Mouse (Mus musculus) layer of hippocampus, postnatal 36 days (tissue): ENCODE measurements around the gene Slc7a5. TPM values are rescaled to one million over a fixed set of nuclear protein-coding genes. Genes with fewer than 3 reads are reported as not detected.

Experiments used
- DNase-seq, 2 experiments: peaks; one replicate each; pipeline ENCODE4 v3.0.0; 2022
- total RNA-seq, 2 experiments: library from RNA; stranded (reverse); gene quantifications; 2 replicates each; pipeline ENCODE4 v1.2.3; 2021

Gene Slc7a5
- total RNA-seq, 2 experiments from 2014 or later = 60.2 to 70.4 TPM

GRCm38 (mm10) chr8:121880818-121881217 is 26.7 kb downstream of the Slc7a5 start:
- DNase-seq = no peak

- no peak for DNase-seq
These were observed 27.8 kb downstream of the Slc7a5 start for GRCm38 (mm10) chr8:121879712-121880111.

- no peak for DNase-seq
These were observed 29.5 kb downstream of the Slc7a5 start for GRCm38 (mm10) chr8:121877828-121878480.

- no peak for DNase-seq
These were observed 30.3 kb downstream of the Slc7a5 start for GRCm38 (mm10) chr8:121877212-121877611.

GRCm38 (mm10) chr8:121875517-121875916 is 32.0 kb downstream of the Slc7a5 start:
- DNase-seq = no peak

GRCm38 (mm10) chr8:121875045-121875444 is 32.4 kb downstream of the Slc7a5 start:
- DNase-seq = no peak

- no peak for DNase-seq
These were observed 33.5 kb downstream of the Slc7a5 start for GRCm38 (mm10) chr8:121874031-121874430.

- DNase-seq = no peak
These were observed 35.6 kb downstream of the Slc7a5 start for GRCm38 (mm10) chr8:121871833-121872440.

- DNase-seq = no peak
These were observed 37.3 kb downstream of the Slc7a5 start for GRCm38 (mm10) chr8:121870190-121870589.

GRCm38 (mm10) chr8:121868896-121869295 is 38.6 kb downstream of the Slc7a5 start:
- no peak for DNase-seq

GRCm38 (mm10) chr8:121868196-121868595 is 39.3 kb downstream of the Slc7a5 start:
- no peak for DNase-seq

- no peak for DNase-seq
These were observed 42.1 kb downstream of the Slc7a5 start for GRCm38 (mm10) chr8:121865356-121865755.

GRCm38 (mm10) chr8:121861806-121862548 is 45.5 kb downstream of the Slc7a5 start:
- DNase-seq = no peak

GRCm38 (mm10) chr8:121861276-121861675 is 46.2 kb downstream of the Slc7a5 start:
- DNase-seq = no peak

GRCm38 (mm10) chr8:121857747-121858146 is 49.7 kb downstream of the Slc7a5 start:
- DNase-seq = no peak

- DNase-seq = no peak
These were observed 50.2 kb downstream of the Slc7a5 start for GRCm38 (mm10) chr8:121857331-121857730.

GRCm38 (mm10) chr8:121856071-121856746 is 51.3 kb downstream of the Slc7a5 start:
- DNase-seq = no peak

GRCm38 (mm10) chr8:121853586-121853985 is 53.9 kb downstream of the Slc7a5 start:
- no peak for DNase-seq

- no peak for DNase-seq
These were observed 55.0 kb downstream of the Slc7a5 start for GRCm38 (mm10) chr8:121852464-121852863.

GRCm38 (mm10) chr8:121851716-121852115 is 55.8 kb downstream of the Slc7a5 start:
- no peak for DNase-seq

GRCm38 (mm10) chr8:121850821-121851470 is 56.5 kb downstream of the Slc7a5 start:
- DNase-seq = peak; percentile 94 to 97

GRCm38 (mm10) chr8:121850436-121850820 is 57.1 kb downstream of the Slc7a5 start:
- DNase-seq = no peak
